Mouse (Mus musculus): ENCODE results near the gene Ndufs7. TPM values are rescaled to one million over a fixed set of nuclear protein-coding genes. Genes with fewer than 3 reads are reported as not detected.

Ndufs7 gene
- total and polyA plus RNA-seq, 3 experiments, result 154 to 282 (median 222) TPM

DNA sequence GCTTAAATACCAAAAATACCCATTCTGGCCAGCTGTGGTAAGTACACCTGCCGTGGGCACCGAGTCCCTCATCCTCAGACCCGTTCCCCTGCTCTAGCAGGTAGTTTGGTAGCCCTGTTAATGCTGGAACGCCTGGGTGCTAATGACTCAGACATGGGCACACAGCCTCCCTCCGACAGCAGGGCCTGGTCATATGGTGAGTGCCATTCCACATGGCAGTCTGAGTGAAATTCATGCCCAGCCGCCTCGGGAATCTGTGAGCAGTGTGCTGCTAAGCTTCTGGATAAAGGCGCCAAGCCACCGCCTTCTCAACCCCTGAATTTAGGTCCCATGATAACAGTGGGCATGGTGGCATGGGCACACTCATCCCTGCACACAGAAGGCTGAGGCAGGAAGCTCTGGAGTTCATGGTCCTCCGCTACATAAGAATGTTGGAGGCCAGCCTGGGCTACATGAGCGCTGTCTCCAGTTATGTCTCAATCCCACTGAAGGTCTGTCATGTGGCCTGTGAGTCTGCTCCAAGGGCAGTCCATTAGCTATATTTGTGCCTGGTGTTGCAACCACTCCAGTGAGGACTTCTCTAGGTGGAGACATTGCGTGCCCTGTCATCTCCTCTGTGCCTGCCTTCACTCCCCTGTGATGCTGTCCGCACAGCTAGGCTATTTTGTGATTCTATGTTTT is 12.6 kb upstream of the Ndufs7 start:
- H3K27ac ChIP-seq (ENCODE audit: insufficient read depth, low read depth), result no peak overlapping the region
- peaks cover 93 to 97% of the 10 kb centered on the region in 2 experiments for H3K36me3 ChIP-seq (replicated peaks in 1 of 2; ENCODE audit: control insufficient read depth in 1 of 2, insufficient read depth in 1 of 2, low read length in 1 of 2)
- no peak overlapping the region for H3K4me3 ChIP-seq (replicated peaks in 1 of 3; ENCODE audit: low read depth in 2 of 3, low read length in 2 of 3, poor library complexity in 1 of 3)
- no peaks in the 10 kb centered on the region for H3K4me1 ChIP-seq (ENCODE audit: control insufficient read depth in 1 of 2, insufficient read depth in 2 of 2)
- H3K9me3 ChIP-seq (replicated peaks; ENCODE audit: low read length), result no peaks in the 10 kb centered on the region
- H3K27me3 ChIP-seq (replicated peaks), result no peaks in the 10 kb centered on the region
- no peaks in the 10 kb centered on the region for H3K79me2 ChIP-seq (replicated peaks; ENCODE audit: control insufficient read depth, extremely low read depth, insufficient read depth, poor library complexity, severe bottlenecking)
- dilution Hi-C loops (cut with MboI; ENCODE audit: extremely low pct_ligation_motif_present, extremely low pct_unique_long_range_greater_than_20kb, low sequenced_read_pairs), result no loop called here
- no peak overlapping the region for H3K9ac ChIP-seq (ENCODE audit: insufficient read depth, low read depth)
- no peak for DNase-seq (ENCODE audit: extremely low read depth)
- TF ChIP-seq ELF1 (IDR thresholded peaks at IDR 0.05; ENCODE audit: low read depth, low read length), result no peak
- TF ChIP-seq USF2 (conservative IDR thresholded peaks at IDR 0.05; ENCODE audit: low read depth, low read length), result no peak
- no peak for TF ChIP-seq KAT2A (IDR thresholded peaks at IDR 0.05; ENCODE audit: insufficient replicate concordance, low read length)
- no peak for TF ChIP-seq USF1 (IDR thresholded peaks at IDR 0.05; ENCODE audit: low read depth, low read length)
- TF ChIP-seq MAZ (IDR thresholded peaks at IDR 0.05; ENCODE audit: low read depth, low read length), result no peak
- no peak for TF ChIP-seq ZKSCAN1 (IDR thresholded peaks at IDR 0.05; ENCODE audit: borderline replicate concordance, low read depth, low read length)
- TF ChIP-seq BHLHE40 (IDR thresholded peaks at IDR 0.05; ENCODE audit: low read depth, low read length), result no peak
- TF ChIP-seq ZC3H11A (IDR thresholded peaks at IDR 0.05; ENCODE audit: low read depth, low read length), result no peak
- TF ChIP-seq GABPA (IDR thresholded peaks at IDR 0.05; ENCODE audit: insufficient replicate concordance, low read depth, low read length), result no peak
- TF ChIP-seq SIN3A (IDR thresholded peaks at IDR 0.05; ENCODE audit: low read length), result no peak
- no peak for TF ChIP-seq IRF4 (IDR thresholded peaks at IDR 0.05; ENCODE audit: low read depth, low read length)
- TF ChIP-seq TBP (conservative IDR thresholded peaks at IDR 0.05; ENCODE audit: low read depth, low read length), result no peak
- TF ChIP-seq CHD2 (IDR thresholded peaks at IDR 0.05; ENCODE audit: low read length), result no peak
- TF ChIP-seq POLR2AphosphoS2 (IDR thresholded peaks at IDR 0.05; ENCODE audit: low read depth, low read length), result no peak
- no peak for TF ChIP-seq CTCF (conservative IDR thresholded peaks at IDR 0.05 in 1 of 2, IDR thresholded peaks at IDR 0.05 in 1 of 2; ENCODE audit: low read depth in 2 of 2, low read length in 2 of 2)
- no peak for TF ChIP-seq MXI1 (IDR thresholded peaks at IDR 0.05; ENCODE audit: low read depth, low read length)
- no peak for TF ChIP-seq CHD1 (IDR thresholded peaks at IDR 0.05; ENCODE audit: low read depth, low read length)
- TF ChIP-seq TCF12 (IDR thresholded peaks at IDR 0.05; ENCODE audit: low read depth, low read length), result no peak
- TF ChIP-seq NELFE (IDR thresholded peaks at IDR 0.05; ENCODE audit: low read depth, low read length), result no peak
- TF ChIP-seq EP300 (IDR thresholded peaks at IDR 0.05; ENCODE audit: low read length), result no peak
- in situ Hi-C loops (cut with MboI; ENCODE audit: low pct_ligation_motif_present, low pct_unique_long_range_greater_than_20kb, low sequenced_read_pairs), result no loop called here
- no peak overlapping the region for H3K4me2 ChIP-seq (ENCODE audit: insufficient read depth, low read depth, poor library complexity, severe bottlenecking)

DNA sequence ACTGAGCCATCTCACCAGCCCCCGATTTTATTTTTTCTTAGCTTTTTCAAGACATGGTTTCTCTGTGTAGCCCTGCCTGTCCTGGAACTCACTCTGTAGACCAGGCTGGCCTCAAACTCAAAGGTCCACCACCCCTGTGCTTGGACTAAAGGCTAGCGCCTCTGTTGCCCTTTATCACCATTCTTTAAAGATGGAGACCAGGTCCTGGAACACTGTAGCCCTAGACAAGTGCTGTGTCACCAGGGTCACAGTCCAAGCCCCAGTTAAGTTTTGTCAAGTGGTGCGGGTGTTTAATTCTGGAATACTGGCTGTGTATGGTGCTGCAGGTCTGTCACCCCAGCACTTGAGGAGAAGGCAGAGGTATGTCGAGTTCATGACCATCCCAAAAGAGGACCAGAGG is 11.9 kb upstream of the Ndufs7 start:
- H3K4me2 ChIP-seq (ENCODE audit: insufficient read depth, low read depth, poor library complexity, severe bottlenecking), result no peak overlapping the region
- no peak overlapping the region for H3K9ac ChIP-seq (ENCODE audit: insufficient read depth, low read depth)
- no peaks in the 10 kb centered on the region for H3K27me3 ChIP-seq (replicated peaks)
- no peak for DNase-seq (ENCODE audit: extremely low read depth)
- in situ Hi-C loops (cut with MboI; ENCODE audit: low pct_ligation_motif_present, low pct_unique_long_range_greater_than_20kb, low sequenced_read_pairs) (no loop called here), dilution Hi-C loops (cut with MboI; ENCODE audit: extremely low pct_ligation_motif_present, extremely low pct_unique_long_range_greater_than_20kb, low sequenced_read_pairs) (no loop called here)
- H3K27ac ChIP-seq (ENCODE audit: insufficient read depth, low read depth), result no peak overlapping the region
- no peaks in the 10 kb centered on the region for H3K4me1 ChIP-seq (ENCODE audit: control insufficient read depth in 1 of 2, insufficient read depth in 2 of 2)
- TF ChIP-seq RCOR1 (conservative IDR thresholded peaks at IDR 0.05; ENCODE audit: low read depth, low read length), result no peak
- TF ChIP-seq PAX5 (IDR thresholded peaks at IDR 0.05; ENCODE audit: low read length), result no peak
- no peak for TF ChIP-seq ELF1 (IDR thresholded peaks at IDR 0.05; ENCODE audit: low read depth, low read length)
- TF ChIP-seq TBP (conservative IDR thresholded peaks at IDR 0.05; ENCODE audit: low read depth, low read length), result no peak
- no peak for TF ChIP-seq SMC3 (IDR thresholded peaks at IDR 0.05; ENCODE audit: low read depth, low read length)
- TF ChIP-seq EP300 (IDR thresholded peaks at IDR 0.05; ENCODE audit: low read length), result no peak
- no peak for TF ChIP-seq E2F4 (IDR thresholded peaks at IDR 0.05; ENCODE audit: insufficient replicate concordance, low read depth, low read length)
- no peak for TF ChIP-seq CHD1 (IDR thresholded peaks at IDR 0.05; ENCODE audit: low read depth, low read length)
- TF ChIP-seq SIN3A (IDR thresholded peaks at IDR 0.05; ENCODE audit: low read length), result no peak
- TF ChIP-seq MAZ (IDR thresholded peaks at IDR 0.05; ENCODE audit: low read depth, low read length), result no peak
- TF ChIP-seq MYC (IDR thresholded peaks at IDR 0.05; ENCODE audit: low read depth, low read length), result no peak
- TF ChIP-seq CHD2 (IDR thresholded peaks at IDR 0.05; ENCODE audit: low read length), result no peak
- TF ChIP-seq POLR2AphosphoS2 (IDR thresholded peaks at IDR 0.05; ENCODE audit: low read depth, low read length), result no peak
- TF ChIP-seq POLR2A (IDR thresholded peaks at IDR 0.05; ENCODE audit: low read depth, low read length), result no peak
- no peak for TF ChIP-seq NELFE (IDR thresholded peaks at IDR 0.05; ENCODE audit: low read depth, low read length)
- TF ChIP-seq GABPA (IDR thresholded peaks at IDR 0.05; ENCODE audit: insufficient replicate concordance, low read depth, low read length), result no peak
- TF ChIP-seq UBTF (IDR thresholded peaks at IDR 0.05; ENCODE audit: low read depth, low read length), result no peak
- no peak for TF ChIP-seq MEF2A (IDR thresholded peaks at IDR 0.05; ENCODE audit: borderline replicate concordance, low read depth, low read length)
- H3K9me3 ChIP-seq (replicated peaks; ENCODE audit: low read length), result no peaks in the 10 kb centered on the region
- peaks cover 92 to 96% of the 10 kb centered on the region in 2 experiments for H3K36me3 ChIP-seq (replicated peaks in 1 of 2; ENCODE audit: control insufficient read depth in 1 of 2, insufficient read depth in 1 of 2, low read length in 1 of 2)
- H3K4me3 ChIP-seq (replicated peaks in 1 of 3; ENCODE audit: low read depth in 2 of 3, low read length in 2 of 3, poor library complexity in 1 of 3), result no peak overlapping the region
- no peaks in the 10 kb centered on the region for H3K79me2 ChIP-seq (replicated peaks; ENCODE audit: control insufficient read depth, extremely low read depth, insufficient read depth, poor library complexity, severe bottlenecking)
